Mouse (Mus musculus) left cerebral cortex, postnatal 14 days (tissue): ENCODE measurements at regions not wholly inside any gene's neighbourhood (a gene's known extent, or its start where the extent isn't known, plus 50 kb on each side); places are given as distances from the start of the nearest gene placed in this dataset.
"Not testable (repeated sequence)": the region's sequence is repeated elsewhere in the genome, so short reads cannot be mapped to it uniquely, and the experiment has no call there.

Experiments
- DNase-seq, 2 experiments: peaks; one replicate each; pipeline ENCODE4 v3.0.0; 2021 to 2022; ENCODE audit warnings: low spot score in 2 of 2, mixed read lengths in 1 of 2
- intact Hi-C: fragments of 180-260 bp; cut with DNase I; formaldehyde crosslinking; loops from one replicate; pipeline ENCODE4 v1.15.1; 2025

- no peak for DNase-seq
- intact Hi-C loops = no loop called here
Measured at GRCm38 (mm10) chr14:61739453-61739852, 132.2 kb downstream of the Kcnrg start.

- intact Hi-C loops = no loop called here
Measured at GRCm38 (mm10) chr14:61743855-61744408, 136.7 kb downstream of the Kcnrg start.

GRCm38 (mm10) chr14:61753421-61753820 is 146.2 kb downstream of the Kcnrg start:
- intact Hi-C loops = no loop called here
- DNase-seq = no peak

More at GRCm38 (mm10) chr14:61743855-61744408, 136.7 kb downstream of the Kcnrg start:
- no peak for DNase-seq

- no peak for DNase-seq
- intact Hi-C loops = no loop called here
Measured at GRCm38 (mm10) chr14:61756651-61757050, 149.4 kb downstream of the Kcnrg start.

GRCm38 (mm10) chr14:61757086-61757822 is 150.0 kb downstream of the Kcnrg start:
- peak; percentile 68 to 86 for DNase-seq
- intact Hi-C loops = no loop called here

- intact Hi-C loops = no loop called here
Measured at GRCm38 (mm10) chr14:61757823-61758175, 150.5 kb downstream of the Kcnrg start.

GRCm38 (mm10) chr14:61758586-61758985 is 151.3 kb downstream of the Kcnrg start:
- intact Hi-C loops = no loop called here

More at GRCm38 (mm10) chr14:61757823-61758175, 150.5 kb downstream of the Kcnrg start:
- DNase-seq = no peak

GRCm38 (mm10) chr14:61760176-61760575 is 152.9 kb downstream of the Kcnrg start:
- intact Hi-C loops, DNase-seq: not testable (repeated sequence)

More at GRCm38 (mm10) chr14:61758586-61758985, 151.3 kb downstream of the Kcnrg start:
- DNase-seq = no peak

GRCm38 (mm10) chr14:61762076-61762475 is 154.8 kb downstream of the Kcnrg start:
- intact Hi-C loops = no loop called here
- no peak for DNase-seq

- intact Hi-C loops = no loop called here
- no peak for DNase-seq
Measured at GRCm38 (mm10) chr14:61769881-61770280, 162.6 kb downstream of the Kcnrg start.

DNA sequence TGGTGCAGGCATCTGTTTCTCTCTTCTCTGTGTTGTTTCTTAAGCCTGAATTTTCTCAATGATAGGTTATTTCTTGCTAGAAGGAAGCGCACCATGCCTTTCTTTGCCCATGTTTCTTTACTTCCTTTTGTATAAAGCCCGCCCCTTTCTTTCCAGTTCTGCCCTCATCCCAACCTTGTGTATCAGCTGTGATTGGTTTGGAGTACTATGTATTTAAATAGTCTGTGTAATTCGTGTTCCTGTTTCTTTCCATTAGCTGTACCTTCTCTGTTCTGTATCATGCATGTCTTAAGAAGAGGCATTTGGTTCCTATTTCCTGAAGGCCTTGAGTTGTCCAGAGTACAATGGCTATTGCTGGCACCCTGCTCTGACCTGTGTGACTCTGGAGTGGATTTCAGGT is 166.9 kb downstream of the Kcnrg start:
- intact Hi-C loops = no loop called here
- DNase-seq = no peak

- DNase-seq = no peak
- intact Hi-C loops = no loop called here
Measured at GRCm38 (mm10) chr14:61778618-61779017, 171.4 kb downstream of the Kcnrg start.

DNA sequence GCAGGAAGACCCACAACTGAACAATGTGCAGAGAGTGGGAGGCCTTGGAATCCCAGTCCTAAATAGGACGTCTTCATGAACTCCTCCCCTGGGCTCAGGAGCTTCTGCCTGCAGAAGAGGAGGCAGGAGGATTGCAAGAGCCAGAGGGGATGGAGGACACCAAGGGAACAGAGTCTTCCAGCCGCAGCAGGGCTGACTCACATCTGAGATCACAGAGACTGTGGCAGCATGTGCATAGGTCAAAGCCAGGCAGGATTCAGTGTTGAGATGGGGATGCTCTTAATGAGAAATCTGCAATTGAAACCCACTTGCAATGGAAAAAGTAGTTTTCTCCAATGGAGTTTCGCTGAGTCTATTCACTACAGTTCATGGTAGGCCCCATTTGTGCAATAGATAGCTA is 175.9 kb downstream of the Kcnrg start:
- intact Hi-C loops = no loop called here
- no peak for DNase-seq

DNA sequence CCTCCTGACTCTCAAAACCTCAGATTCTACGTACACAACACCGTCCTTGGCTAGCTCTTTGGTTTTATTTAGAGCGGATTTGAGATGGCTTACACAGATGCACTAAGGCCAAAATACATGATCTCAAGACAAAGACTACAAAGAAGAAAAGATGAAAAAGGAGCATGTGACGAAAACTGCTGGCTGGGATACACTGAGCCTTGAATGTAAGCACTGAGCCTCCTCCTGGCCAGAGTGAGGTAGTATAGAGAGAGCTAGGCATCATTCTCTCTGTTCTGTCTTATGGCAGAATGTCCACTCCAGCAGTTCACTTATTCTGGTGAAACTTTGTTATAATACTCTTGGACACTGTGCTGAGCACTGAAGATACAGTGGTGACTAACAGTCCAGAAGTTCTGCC is 177.4 kb downstream of the Kcnrg start:
- intact Hi-C loops = no loop called here

DNA sequence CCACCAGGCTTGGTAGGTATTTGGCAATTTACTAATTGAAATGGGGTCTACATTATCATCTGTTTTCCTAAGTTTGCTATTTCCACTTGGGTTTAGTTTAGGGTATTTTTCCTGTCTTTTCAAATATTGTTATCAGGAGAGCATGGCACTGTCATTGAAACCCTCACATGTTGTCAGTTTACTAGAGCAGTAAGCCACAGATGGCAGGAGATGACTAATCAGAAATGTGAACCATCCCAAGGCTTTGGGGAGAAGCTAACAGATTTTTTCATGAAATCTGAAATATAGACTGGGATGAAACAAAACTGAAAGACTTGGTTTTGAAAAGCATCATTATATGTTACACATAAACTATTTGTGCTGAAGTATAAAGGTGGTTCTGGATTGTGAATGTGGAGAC is 178.8 kb downstream of the Kcnrg start:
- intact Hi-C loops = no loop called here
- no peak for DNase-seq

More for the DNA sequence above, 177.4 kb downstream of the Kcnrg start:
- no peak for DNase-seq

DNA sequence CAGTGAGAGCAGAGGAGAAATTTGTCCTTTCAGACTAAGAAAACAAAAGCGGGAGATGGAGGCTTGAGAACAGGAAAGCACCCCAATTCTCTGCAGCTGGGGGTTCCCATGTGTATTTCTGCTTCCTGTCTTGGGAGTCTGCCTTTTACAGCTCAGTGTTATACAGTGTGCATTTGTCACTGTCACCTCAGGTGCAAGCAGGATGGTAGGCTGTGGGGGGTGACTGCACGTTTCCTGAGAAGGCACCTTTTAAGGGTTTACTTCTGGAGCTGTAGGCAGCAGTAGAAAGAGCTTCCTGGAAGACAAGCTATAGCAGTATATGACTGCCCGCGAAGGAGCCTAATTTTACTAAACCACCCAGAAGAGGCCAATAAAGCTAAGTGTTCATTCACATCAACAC is 180.5 kb downstream of the Kcnrg start:
- DNase-seq = no peak
- intact Hi-C loops = no loop called here

DNA sequence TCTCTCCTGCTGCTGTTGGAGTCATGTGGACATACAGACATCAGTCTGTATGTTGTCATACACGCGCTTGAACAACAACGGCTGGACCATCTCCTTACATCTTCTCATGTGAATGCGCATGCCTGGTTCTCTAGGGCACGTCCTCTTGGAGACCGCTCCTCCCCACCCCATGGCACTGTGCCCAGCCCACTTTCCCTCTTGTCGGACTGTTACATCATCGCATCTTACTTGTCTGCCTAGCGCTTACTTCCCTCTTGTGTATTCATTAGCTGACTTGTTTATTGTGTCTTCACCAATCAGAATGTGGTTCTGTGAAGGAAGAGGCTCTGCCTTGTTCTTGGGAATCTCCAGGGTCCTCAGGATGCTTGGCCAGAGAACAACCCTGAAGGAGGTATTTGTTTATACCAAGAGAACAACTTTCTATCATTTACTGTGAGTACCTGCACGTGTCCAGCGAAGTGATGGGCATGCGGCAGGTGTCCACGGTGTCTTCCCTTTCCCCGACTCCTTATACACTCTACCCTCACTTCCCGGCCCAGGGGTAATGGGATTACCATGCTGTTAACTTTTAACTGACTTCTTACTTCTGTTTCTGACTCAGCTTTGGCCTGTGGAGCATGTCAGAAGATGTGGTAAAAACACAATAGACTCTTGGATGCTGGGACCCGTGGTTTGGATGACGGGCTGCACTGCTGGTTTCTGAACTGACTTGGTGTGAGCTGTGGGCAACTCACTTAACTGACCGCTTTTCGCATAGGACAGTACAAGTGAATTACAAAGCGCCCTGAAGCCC is 181.9 kb downstream of the Kcnrg start:
- intact Hi-C loops = no loop called here
- peak; percentile 50 to 61 for DNase-seq

- intact Hi-C loops = no loop called here
- no peak for DNase-seq
Measured at GRCm38 (mm10) chr14:61795976-61796645, 188.9 kb downstream of the Kcnrg start.

GRCm38 (mm10) chr14:61796671-61797070 is 189.4 kb downstream of the Kcnrg start:
- no peak for DNase-seq
- intact Hi-C loops = no loop called here

GRCm38 (mm10) chr14:61803421-61803925 is 196.2 kb downstream of the Kcnrg start:
- intact Hi-C loops = no loop called here
- DNase-seq = no peak
